Mouse (Mus musculus): ENCODE results near the gene Mogs.
A peak's percentile ranks its signal among the peaks of the same experiment; 100 is the strongest.

Gene Mogs

DNA sequence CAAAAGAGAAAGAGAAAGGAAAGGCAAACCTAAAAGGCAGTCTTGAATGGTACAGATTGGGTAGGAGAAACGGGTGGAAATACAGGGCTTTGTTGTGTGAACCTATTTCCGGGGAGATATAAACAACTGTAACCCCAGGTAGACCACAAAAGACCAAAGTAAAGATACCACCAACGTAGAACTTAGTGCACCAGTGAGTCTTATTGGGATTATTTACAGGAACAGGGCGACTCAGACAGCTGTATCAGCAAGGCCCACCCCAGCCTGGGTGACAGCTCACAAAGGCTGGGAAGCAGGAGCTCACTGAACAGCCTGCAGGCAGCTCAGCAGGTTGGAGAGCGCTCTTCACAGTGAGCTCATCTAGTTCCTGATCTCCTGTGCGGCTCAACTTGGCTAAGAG lies 19.3 kb upstream of the Mogs start:
- DNase-seq (ENCODE audit: extremely low spot score): no peak

DNA sequence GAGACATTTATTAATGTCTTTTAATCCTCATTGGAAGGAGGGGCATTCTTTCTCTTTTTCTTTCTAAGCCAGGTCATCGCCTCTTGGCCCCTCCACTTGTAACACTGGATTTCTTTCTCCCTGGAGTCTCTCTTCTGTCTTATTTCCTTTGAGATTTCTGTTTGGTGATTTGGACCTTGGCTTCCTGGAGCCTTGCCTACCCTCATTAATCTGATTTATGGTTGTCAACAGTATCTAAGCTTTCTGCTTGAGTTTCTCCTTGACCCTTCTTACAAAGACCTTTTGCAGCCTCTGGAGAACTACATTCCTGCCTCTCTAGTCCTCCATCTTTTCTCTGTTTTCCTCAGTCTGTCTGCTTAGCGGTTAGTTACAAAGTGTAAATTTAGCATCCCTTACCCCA lies 16.9 kb upstream of the Mogs start:
- no peak for DNase-seq (ENCODE audit: extremely low spot score)

DNA sequence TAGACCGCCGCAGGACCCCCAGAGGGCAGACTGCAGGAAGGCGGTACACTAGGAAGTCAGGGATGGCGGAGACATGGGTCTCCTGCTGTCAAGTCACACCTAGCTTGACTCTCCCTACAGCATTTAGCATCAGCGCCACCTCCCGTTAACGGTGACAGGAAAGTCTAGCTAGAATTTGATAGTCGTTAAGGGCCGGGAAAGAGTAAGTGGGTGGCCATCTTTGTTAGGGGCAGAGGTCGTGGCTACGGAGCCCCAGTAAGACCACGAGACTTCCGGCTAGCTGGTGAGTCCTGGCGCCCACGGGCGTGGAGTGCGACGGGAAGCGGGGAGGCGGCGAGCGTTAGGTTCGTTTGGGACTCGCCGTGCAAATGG lies 14.0 kb upstream of the Mogs start, which contains the start of the genes Ccdc142 and Gm42688:
Gene Ccdc142, plus strand, starts transcription at position 286 of the 372 bp plus-strand sequence.
Gene Gm42688, plus strand, starts transcription at position 302 of the 372 bp plus-strand sequence.
- DNase-seq (ENCODE audit: extremely low spot score): peak; percentile 87

DNA sequence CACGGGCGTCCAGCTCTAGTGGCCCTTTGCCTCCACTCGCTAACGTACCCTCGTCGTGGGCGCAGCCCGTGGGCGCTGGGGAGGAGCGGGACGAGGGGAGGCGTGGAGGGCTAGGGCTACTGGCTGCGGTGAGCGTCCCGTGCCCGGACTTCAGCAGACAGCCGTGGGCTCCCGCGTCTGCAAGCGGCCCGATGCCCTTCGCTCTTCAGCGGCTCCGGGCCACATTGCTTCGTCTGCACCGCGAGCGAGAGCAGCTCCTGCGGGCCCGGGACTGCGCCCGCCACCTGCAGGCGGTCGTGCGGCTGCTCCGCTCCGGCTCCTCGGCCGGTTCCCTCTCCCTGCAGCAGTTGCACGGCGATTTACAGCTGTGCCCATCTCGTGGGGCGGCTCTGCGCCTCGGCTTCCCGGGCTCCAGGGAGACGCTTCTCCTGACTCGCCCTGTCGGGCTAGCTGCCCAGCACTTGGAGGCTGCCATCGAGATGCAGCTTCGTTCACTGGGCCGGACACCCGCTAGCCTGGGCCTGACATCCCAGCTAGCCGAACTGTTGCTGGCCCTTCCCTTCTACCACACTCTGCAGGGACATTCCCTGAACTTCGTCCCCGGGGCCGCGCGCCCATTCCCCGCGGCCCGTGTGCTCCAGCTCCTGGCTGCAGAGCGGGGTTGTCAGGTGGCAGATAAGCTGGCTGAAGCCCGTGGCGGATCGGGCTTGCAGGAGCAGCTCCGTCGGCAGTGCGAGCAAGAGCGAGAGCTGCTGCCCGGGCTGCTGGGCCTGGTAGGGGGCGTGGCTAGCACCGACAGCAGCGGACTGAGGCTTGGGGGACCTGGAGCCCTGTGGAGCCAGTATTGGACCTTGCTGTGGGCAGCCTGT lies 13.4 kb upstream of the Mogs start:
- DNase-seq (ENCODE audit: extremely low spot score): peak; percentile 77

DNA sequence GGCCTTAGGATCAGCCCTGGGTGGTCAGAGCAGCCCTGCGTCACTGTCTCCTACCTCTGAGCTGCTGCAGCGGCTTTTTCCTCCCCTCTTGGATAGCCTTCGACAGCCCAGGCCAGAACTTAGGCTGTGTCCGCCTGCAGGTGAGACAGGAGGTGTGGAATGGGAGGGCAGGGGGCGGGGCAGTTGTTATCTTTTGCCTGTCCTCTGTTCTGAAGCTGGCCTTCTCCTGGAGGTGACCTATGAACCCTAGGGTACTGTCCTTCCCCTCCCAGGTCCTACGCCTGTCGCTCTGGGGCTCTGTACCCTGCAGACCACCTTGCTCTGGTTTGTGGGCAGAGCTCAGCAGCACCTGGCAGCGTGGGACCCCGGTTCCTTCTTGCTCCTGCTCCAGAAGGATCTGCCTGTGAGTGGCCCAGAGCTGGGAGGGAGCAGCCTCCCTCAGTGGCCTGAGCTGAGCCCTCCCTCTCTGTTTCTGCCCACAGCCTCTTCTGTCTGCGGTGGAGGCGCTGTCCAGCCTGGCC lies 12.1 kb upstream of the Mogs start:
- DNase-seq (ENCODE audit: extremely low spot score): no peak

DNA sequence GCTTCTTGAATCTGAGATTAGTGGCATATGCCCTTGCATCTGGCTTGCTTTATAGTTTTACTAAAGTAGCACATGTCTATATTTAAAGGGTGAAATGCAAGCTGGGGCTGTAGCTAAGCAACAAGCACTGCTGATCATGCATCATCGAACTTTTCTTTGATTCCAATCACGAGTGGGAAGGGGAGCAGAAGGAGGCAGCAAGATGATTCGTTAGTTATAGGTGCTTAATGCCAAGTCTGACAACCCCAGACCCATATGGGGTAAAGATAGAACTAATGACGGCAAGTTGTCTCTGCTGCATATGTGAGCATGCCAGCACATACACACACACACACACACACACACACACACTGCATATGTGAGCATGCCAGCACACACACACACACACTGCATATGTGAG lies 11.1 kb upstream of the Mogs start:
- DNase-seq (ENCODE audit: extremely low spot score): no peak

DNA sequence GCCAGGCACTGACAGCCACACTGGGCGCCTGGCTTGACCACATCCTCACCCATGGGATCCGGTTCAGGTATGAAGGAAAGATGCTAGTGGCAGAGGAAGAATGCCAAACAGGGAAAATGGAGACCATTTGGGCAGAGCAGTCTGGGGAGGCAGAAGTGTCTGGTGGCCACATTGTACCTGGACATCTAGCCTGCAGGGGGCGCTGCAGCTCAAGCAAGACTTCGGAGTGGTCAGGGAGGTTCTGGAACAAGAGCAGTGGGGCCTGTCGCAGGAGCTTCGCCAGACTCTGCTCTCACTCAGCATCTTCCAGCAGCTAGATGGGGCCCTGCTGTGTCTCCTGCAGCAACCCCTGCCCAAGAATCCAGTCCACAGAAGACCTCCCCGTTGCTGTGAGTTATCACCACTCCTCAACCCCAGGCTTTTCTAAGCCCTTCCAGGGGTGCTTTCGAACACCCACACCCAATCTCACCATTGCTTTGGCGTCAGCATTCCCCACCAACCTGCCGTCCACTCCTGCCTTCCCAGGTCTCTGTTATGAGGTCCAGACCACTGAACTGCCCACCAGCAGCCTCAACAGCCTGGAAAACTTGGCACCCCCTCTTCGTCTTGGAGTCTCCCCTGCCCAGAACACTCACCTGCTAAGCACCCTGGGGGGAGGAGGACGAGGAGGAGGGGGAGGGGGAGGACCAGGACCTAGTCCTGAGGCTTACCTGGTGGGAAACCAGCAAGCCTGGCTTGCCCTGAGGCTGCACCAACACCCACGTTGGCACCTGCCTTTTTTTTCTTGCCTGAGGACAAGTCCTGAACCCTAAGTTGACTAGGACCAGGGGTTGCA lies 7.5 kb upstream of the Mogs start:
- DNase-seq (ENCODE audit: extremely low spot score): peak; percentile 78

DNA sequence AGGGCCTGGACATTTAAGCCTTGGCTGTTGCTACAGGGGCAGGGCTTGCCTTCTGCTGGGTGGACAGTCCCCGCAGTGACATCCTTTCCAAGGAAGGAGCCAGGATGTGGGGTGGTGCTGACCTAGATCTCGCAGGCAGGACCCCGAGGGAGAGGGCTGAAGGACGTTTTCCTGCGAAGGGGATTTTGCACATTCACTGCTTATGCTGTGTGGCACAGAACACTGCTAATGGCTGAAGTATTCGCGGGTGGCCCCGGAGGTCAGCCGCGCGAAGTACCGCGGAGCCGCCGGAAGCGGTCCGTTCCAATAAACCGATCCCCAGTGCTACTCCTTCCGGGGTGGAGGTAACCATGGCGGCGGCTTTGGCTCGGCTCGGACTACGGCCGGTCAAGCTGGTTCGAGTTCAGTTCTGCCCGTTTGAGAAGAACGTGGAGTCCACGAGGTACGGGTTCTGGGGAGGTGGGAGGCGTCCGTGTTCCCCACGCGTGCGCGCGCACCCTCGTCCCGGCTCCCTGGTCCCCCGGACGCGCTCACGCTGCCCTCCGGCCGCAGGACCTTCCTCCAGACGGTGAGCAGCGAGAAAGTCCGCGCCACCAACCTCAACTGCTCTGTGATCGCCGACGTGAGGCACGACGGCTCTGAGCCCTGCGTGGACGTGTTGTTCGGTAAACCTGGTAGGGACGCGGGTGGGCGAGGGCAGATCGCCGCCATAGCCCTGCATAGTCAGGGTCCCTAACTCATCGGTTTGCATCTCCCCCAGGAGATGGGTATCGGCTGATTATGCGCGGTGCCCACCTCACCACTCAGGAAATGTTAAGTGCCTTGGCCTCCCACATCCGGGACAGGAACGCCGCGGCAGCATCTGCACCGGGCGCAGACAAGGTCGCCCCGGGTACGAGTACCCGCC lies 6.3 kb upstream of the Mogs start, which contains the start of gene Mrpl53:
Gene Mrpl53, plus strand, starts transcription at position 279 of the 907 bp plus-strand sequence.
- DNase-seq (ENCODE audit: extremely low spot score): peak; percentile 86

DNA sequence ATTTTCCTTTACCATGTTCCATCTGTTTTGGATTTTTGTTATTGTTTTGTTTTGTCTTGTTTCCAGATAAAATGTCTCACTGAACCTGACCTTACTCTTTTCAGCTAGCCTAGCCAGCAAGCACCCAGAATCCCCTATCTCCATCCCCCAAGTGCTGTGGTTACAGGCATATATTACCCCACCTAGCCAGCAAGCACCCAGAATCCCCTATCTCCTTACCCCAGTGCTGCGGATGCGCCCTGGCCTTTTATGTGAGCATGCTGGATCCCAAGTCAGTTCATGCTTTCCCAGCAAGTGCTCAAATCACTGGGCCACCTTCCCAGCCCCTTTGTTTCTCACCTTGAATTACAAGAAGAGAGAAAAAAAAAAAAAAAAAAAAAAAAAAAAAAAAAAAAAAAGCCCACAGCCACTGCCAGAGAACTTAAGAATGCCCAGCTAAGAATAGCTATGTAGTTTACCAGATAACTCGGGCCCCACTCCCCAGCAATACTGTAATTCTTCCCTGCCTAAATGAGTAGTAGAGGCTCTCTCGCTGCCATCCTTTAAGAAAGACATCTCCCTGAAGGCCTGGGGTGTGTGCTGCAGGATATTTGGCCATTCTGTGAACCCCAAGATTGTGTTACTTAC lies 3.7 kb upstream of the Mogs start:
- DNase-seq (ENCODE audit: extremely low spot score): no peak

DNA sequence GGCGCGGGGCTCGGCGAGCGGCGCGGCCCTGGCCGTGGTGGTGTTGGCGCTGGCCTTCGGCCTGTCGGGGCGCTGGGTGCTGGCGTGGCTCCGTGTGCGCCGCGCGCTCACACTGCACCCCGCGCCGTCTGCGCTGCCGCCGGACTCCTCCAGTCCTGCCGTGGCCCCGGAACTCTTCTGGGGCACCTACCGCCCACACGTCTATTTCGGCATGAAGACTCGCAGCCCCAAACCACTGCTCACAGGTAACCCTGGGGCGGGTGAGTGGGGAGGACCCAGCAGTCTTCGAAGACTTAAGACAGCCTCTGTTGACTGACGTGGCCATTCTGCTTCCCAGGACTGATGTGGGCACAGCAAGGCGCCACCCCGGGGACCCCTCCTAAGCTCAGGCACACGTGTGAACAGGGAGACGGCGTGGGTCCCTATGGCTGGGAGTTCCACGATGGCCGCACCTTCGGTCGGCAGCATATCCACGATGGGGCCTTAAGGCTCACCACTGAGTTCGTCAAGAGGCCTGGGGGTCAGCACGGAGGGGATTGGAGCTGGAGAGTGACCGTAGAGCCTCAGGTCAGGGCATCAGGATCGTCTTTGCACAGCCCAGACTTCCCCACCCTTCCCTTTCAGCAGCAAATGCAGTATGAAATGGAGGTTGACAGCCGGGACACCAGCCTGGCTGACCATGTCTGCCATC lies 531 bp downstream of the Mogs start:
- no peak for DNase-seq (ENCODE audit: extremely low spot score)

DNA sequence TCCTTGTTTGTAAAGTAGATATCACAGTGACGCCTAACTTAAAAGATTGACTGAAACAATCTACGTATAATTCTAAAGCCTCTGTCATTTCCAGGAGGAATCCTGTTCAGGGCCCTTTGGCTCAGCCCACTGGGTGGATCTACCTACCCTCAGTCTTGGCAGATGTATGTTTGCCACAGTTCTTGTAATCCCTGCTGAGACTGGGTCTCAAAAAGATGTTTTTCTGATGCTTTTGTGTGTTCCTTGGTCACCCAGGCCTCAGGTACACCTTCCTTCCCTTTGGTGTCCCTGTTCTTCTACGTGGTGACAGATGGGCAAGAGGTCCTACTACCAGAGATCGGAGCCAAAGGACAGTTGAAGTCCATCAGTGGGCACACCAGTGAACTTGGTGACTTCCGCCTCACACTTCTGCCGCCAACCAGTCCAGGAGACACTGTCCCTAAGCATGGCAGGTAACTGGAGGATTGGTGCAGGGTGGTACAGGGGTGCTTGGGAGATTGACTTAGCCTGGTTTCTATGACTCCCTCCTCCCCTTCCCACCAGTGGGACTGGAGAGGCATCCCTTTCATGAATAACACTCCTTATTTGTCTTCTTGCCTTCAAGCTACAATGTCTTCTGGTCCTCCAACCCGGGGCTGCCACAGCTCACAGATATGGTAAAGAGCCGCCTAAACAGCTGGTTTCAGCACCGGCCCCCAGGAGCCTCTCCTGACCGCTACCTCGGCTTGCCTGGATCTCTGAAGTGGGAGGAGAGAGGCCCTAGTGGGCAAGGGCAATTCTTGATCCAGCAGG lies 1.3 kb downstream of the Mogs start:
- DNase-seq (ENCODE audit: extremely low spot score): no peak

DNA sequence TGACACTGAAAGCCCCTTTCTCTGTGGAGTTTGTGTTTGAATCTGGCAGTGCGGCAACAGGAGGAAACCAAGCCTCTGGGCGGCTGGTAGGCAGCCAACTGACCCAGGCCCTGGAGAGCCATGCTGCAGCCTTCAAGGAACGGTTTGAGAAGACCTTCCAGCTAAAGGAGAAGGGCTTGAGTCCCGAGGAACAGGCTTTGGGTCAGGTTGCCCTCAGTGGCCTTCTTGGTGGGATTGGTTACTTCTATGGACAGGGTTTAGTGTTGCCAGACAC lies 1.8 kb downstream of the Mogs start:
- no peak for DNase-seq (ENCODE audit: extremely low spot score)

DNA sequence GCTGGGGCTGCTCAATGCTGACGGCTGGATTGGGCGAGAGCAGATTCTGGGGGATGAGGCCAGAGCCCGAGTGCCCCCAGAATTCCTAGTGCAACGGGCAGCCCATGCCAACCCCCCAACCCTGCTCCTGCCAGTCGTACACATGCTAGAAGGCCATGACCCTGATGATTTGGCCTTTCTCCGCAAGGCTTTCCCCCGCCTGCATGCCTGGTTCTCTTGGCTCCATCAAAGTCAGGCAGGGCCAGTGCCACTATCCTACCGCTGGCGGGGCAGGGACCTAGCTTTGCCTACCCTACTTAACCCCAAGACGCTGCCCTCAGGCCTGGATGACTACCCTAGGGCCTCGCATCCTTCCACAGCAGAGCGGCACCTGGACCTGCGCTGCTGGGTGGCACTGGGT lies 2.3 kb downstream of the Mogs start:
- no peak for DNase-seq (ENCODE audit: extremely low spot score)

DNA sequence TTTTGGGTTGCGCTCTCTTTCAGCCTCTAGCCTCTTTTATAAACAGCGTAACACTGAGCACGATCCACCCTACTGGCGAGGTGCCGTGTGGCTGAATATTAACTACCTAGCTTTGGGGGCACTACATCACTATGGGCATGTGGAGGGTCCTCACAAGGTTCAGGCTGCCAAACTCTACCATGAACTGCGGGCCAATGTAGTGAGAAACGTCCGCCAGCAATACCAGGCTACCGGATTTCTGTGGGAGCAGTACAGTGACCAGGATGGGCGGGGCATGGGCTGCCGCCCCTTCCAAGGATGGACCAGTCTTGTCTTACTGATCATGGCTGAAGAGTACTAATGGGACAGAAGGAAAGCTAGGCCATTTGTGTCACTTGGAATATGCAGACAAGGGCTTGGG lies 3.1 kb downstream of the Mogs start:
- DNase-seq (ENCODE audit: extremely low spot score): no peak

DNA sequence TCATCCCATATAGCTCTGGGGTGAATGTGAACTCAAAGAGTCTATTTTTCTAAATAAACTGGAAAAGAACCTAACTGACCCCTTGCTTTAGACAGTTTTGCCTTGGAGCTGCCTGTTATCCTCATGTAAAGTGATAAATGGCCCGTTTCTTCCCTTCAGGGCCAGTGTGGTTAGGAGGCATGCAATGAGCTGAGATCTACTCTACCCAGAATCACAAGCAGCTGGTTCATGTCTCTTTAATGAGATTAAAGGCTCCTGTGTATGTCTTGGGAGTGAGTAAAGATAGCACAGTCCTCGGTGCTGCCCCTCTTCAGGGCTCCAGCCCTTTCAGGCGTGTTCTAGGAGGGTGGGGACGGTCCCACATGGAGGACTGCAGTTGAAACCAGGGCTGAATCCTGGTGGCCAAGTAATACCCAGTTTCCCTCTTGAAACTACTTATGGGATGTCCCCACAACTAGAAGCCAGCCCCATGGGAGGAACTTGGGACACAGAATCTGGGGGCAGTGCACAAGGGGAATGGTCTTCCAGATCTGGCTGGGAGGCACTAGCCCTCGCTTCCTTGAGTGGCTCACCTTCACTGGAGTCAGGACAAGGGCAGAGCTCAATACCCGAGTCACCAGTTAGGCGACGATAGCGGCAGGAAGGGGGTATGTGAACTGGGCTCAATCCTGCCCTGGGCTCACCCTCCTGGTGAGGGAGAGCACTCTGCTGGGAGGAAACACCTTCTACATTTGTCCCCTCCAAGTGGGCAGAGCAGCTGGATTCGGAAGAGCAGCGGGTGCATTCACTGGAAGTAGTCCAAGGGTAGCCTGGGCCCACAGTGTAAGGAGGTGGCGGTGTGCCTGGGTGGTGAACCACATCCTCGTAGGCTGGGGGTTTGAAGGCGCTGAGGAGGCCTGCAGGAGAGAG lies 3.8 kb downstream of the Mogs start:
- DNase-seq (ENCODE audit: extremely low spot score): no peak

DNA sequence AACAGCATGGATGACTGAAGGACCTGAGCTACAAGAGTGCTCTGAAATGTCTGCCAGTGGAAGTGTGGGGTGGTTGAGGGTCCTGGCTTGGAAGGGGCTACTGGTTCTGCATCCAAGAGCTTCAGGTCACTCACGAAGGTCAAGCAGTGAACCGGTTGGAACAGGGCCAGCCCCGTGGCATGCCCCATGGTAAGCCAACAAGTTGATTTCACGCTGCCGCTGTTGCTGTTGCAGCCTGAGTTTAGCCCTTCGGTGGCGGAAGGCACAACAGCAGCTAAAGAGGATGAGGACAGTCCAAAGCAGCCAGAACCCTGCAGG lies 4.4 kb downstream of the Mogs start:
- DNase-seq (ENCODE audit: extremely low spot score): no peak

DNA sequence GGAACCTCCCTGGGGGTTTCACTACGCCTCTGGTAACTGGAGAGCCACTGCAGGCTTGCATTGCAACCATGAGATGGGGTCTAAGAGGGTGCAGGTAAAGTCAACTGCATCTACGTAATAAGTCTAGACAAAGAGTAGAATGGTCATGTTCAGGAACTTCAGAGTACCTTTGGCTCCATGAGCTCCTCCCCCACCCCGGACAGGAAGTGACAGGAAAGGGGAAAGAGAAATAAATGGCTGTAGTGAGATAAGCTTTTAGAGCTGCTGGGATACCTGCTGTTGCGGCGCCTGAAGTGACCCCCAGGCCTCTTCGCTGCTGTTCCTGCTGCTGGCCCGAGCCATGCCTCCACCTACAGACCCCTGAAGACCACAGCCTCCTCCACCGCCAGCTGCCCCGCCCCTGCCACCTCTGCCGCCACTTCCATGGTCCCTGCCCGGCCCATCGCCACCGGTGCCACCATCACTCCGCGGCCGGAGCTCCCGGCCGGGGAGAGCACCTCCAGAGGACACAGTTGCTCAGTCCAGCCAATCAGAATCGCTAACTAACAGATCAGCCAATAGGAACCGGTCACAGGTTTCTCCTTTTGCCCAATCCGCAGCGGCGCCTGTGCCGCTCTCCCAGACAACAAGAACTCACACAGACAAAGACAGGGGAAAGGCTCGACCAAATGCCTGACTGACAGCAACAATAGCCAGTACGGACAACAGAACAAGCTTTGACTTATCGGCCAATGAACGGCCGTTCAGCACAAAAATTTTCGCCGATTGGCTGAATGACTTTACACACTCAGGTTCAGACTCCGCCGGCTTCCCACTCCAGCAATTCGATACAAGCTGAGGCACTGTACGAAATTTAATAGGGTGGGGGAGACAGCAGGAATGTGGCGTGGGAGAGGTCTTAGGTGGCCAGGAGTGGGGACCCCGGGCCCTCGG lies 5.9 kb downstream of the Mogs start, which contains the start of gene Wbp1:
Gene Wbp1, minus strand, starts transcription at position 630 of the 933 bp plus-strand sequence.
- DNase-seq (ENCODE audit: extremely low spot score): peak; percentile 96

Measured in embryo, embryonic 9.5 days (tissue).